Mouse (Mus musculus): ENCODE measurements around the gene Guk1.

DNA sequence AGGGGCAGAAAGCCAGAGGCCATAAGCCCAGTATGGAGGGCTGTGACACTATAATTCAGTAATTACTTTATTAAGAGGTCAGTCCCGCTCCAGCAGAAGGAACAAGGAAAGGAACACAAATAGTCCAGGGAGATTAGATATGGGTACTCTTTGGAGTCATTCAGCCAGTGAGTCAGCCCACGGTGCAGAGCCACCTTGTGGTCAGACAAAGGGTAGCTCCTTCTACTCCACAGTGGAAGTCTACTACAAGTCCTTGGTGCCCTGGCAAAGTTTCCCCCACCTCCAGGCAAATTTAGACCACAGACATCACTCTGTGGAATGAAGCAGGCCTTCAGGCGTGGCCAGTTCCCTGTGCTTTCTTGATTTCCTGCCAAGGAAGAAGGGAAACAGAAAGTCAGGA is 8.2 kb downstream of the Guk1 start:
- peak; percentile 34 for TF ChIP-seq CTCF (conservative IDR thresholded peaks at IDR 0.05; ENCODE audit: low read length)
- TF ChIP-seq POU5F1 (IDR thresholded peaks at IDR 0.05; ENCODE audit: borderline replicate concordance, low read length) = no peak

All from E14TG2a.4 (cell line).